Mouse (Mus musculus) neural tube, postnatal 0 days (tissue): Measurements from ENCODE around the gene Cyb5r4. TPM values are rescaled to one million over a fixed set of nuclear protein-coding genes. Genes with fewer than 3 reads are reported as not detected.

ENCODE experiments used
- polyA plus RNA-seq: library from polyadenylated mRNA; unstranded; fragments of >200 nt; fragmentation: Nextera tagmentation; extraction: Ambion mirVana; gene quantifications from 2 replicates; pipeline ENCODE4 v1.2.1, GENCODE M21; 2015

Gene Cyb5r4
- 43.6 and 46.6 TPM in 2 replicates for polyA plus RNA-seq

DNA sequence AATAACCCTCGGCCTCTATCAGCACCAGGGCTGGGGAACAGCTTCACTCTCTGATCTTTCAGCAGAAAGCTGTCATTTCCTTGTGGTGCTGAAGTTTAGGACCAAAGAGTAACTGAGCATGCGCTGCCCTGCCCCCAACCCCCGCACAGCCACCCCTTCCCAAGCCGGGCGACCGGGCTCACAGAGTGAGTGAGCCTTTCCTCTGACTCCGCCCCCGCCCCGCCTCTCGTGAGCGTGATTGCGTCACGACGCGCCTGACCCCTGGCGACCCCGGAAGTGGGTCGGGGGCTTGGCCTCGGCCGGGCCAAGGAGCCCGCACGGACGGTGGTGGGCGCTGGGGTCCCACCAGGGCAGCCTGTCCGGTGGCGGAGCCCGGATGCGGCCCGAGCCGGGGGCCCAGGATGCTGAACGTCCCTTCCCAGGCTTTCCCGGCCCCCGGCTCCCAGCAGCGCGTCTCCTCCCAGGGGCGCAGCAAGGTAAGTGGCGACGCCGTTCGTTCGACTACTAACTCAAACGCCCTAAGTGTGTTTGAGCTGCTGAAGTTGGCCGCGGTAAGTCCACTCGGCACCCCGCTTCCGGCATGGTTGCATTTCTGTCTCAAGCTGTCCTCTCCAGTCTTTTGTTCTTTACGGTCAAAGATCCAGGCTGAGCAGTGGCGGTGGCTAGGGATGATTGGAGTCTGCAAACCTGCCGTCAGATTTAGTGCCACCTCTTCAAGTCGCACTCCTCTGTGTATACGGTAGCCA, at the start of gene Cyb5r4:
TSS of gene Cyb5r4 (plus strand) at position 237 of the 746 bp plus-strand sequence.

DNA sequence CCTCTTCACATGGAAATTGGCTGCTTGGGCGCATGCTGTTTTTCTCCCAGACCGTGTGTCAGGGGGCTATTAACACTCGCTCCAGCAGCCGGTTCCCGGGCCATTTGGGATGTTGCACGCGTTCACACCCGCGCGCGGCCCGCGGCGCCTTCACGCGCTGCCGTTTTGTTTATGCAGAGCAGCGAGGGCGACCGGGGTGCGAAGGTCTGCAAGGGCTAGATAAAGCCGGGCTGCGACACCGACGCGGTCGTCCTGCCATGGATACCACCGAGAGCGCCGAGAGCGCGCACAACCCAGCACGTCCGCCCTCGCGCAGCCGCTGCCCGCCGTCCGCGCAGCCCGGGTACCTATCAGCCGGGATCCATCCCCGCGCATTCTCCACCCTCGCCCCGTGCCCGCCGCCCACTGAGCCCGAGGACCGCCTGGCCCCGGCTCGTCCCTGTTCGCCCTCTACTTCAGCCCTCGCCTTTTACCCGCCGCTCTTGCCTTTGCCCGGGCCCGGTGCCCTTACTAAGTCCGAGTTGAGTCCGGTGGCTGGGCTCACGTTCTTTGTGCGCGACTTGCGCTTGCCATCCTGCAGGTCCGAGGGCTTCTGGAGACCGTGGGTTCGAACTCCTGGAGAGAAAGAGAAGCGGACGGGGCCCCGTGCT, 6.4 kb upstream of the Cyb5r4 start, which contains the start of gene Ripply2:
TSS of gene Ripply2 (plus strand) at position 250 of the 650 bp plus-strand sequence.

Other genes starting within 250 kb of the Cyb5r4 start
- gene Snap91, start 141.4 kb upstream of the Cyb5r4 start, polyA plus RNA-seq = 170 and 174 TPM in 2 replicates
- gene Ripply2, start 6.5 kb upstream of the Cyb5r4 start, polyA plus RNA-seq = 14.4 and 16.3 TPM in 2 replicates
- 6.6 and 7.0 TPM in 2 replicates for gene Mrap2, start 122.3 kb downstream of the Cyb5r4 start, polyA plus RNA-seq
- gene Cep162, start 233.5 kb downstream of the Cyb5r4 start, polyA plus RNA-seq = 3.6 and 4.2 TPM in 2 replicates